Mouse (Mus musculus): Measurements from ENCODE around the gene Bphl.

DNA sequence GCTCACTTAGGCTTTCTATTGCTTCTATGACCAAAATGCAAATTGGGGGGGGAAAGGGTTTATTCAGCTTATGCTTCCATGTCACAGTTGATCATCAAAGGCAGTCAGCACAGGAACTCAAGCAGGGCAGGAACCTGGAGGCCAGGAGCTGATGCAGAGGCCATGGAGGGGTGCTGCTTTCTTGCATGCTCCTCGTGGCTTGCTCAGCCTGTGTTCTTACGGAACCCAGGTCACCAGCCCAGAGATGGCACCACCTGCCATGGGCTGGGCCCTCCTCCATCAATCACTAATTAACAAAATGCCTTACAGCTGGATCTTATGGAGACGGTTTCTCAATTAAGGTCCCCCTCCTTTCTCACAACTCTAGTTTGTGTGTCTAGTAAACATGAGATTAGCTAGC lies 2.7 kb downstream of the Bphl start:
- TF ChIP-seq POLR2A (IDR thresholded peaks at IDR 0.05; ENCODE audit: borderline replicate concordance, extremely low read depth, insufficient read depth, insufficient read length, poor library complexity, severe bottlenecking) (no peak), CTCF (IDR thresholded peaks at IDR 0.05; ENCODE audit: borderline replicate concordance, extremely low read depth, insufficient read depth, insufficient read length) (no peak)

Data from brain, embryonic 14.5 days (tissue).